Mouse (Mus musculus): ENCODE data around the gene Foxn1.

The Foxn1 gene

DNA sequence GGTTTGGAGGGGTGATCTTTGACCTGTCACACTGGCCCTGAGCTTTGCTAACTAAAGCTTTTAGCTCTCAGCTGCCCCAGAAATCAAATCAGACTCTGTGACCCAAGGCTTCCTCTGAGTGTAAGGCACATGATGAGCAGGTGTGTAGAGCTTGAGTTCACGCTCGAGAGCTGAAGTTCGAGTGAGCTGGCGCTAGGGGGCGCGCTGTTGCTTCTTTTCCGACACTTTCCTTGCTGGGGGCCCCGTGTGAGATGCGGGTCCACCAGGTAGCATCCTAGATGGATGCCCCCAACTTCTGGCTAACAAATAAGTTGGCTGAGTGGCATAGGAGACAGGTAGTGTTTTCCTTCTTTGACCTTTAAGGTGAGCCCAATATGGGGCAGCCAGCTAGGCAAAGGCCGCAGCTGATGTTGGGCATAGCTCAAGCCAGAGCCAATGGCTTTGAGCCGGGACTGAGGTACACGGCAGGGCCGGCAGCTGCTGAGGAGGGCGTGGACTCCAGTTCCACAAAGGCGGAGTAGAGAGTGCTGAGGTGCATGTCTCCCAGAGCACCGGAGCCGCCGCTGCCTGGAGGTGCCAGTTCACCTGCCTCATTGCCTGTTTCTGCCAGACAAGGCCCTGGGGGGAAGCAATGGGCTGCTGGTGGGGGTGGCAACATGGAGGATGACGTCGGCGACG is 27.9 kb downstream of the Foxn1 start:
- peak; percentile 33 for DNase-seq (ENCODE audit: low spot score)

- peak; percentile 53 for DNase-seq (ENCODE audit: low spot score)
Measured at GRCm38 (mm10) chr11:78355471-78356238, 30.7 kb downstream of the Foxn1 start.

GRCm38 (mm10) chr11:78354905-78355304 is 31.5 kb downstream of the Foxn1 start:
- DNase-seq (ENCODE audit: low spot score): no peak

- no peak for DNase-seq (ENCODE audit: low spot score)
Measured at GRCm38 (mm10) chr11:78353081-78353480, 33.3 kb downstream of the Foxn1 start.

- no peak for DNase-seq (ENCODE audit: low spot score)
Measured at GRCm38 (mm10) chr11:78349441-78350358, 36.7 kb downstream of the Foxn1 start.

DNA sequence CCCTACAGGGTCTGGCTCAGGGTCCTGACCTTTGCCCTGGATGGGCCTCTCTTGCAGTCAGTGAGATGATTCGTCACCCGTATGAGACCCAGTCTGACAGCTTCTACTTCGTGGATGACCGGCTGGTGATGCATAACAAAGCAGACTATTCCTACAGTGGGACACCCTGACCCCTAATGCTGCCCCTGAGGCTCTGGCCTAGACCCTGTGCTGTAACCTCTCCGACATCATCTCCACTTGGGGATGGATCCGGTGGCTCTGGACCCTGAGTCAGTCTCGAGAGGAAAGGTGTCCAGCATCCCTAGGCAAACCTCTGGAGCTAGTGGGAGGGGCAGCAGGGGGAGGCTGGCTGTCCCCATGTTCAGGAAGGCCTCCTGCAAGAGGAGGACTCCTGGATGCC is 37.9 kb downstream of the Foxn1 start:
- DNase-seq (ENCODE audit: low spot score): no peak

DNA sequence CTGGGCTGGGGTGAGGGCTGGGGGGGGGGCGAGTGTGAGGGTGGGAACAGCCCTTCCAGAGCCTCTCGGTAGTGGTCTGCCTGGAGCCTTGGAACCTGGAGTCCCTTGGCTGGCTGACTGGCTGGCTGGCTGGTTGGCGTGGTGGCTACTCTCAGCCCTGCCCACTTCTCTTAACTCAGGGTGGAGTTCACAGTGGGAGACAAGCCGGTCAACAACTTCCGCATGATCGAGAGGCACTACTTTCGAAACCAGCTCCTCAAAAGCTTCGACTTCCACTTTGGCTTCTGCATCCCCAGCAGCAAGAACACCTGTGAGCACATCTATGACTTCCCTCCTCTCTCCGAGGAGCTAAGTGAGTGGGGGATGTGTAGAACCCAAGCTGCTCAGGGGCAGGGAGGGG is 38.5 kb downstream of the Foxn1 start:
- no peak for DNase-seq (ENCODE audit: low spot score)

DNA sequence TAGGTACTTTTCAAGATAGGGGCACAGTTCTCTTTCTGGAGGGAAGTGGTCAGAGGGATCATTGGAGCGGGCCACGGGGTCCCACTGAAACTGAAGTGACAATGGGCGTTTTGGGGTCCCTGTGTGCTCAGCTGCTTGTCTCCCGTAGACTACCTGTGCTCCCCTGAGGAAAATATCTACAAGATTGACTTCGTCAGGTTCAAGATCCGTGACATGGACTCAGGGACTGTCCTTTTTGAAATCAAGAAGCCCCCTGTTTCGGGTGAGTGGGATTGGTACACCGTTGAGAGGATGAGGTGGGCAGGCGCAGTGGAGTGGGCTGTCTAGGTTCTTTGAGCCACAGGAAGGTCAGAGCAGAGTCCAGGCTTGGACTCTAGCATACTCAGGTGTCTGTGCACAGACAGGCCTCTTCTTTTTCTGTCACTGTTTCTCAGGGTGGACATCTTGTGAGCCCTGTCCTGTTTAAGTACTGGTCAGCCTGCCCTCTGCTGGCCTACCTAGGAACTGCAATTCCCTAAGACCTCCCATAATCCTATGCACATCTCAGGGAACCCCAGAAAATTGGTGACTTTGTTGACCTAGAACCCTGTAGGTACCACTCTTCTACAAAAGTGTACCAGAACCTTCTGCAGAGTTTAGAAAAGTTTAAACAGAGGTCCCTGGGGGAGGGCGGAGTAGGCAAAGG is 39.1 kb downstream of the Foxn1 start:
- DNase-seq (ENCODE audit: low spot score): peak; percentile 60

GRCm38 (mm10) chr11:78346326-78347069 is 39.9 kb downstream of the Foxn1 start:
- DNase-seq (ENCODE audit: low spot score): no peak

DNA sequence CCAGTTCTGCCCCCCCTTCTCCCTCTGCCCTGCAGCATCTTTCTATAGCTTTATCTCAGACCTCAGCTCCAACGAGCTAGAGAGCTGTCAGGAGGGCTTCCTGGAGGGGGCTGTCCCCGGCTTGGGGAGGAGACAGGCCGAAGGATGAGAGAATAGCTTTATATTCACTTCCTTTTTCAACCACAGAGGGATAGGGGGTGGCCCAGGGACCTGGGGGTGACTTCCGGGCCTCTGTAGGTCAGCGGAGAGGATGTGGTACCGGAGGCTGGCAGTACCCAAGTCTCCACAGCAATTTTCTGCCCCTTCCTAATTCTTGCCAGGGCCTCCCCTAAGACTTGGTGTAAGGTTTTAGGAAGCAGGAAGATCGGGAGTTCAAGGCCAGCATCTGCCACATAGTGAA is 40.6 kb downstream of the Foxn1 start:
- no peak for DNase-seq (ENCODE audit: low spot score)

DNA sequence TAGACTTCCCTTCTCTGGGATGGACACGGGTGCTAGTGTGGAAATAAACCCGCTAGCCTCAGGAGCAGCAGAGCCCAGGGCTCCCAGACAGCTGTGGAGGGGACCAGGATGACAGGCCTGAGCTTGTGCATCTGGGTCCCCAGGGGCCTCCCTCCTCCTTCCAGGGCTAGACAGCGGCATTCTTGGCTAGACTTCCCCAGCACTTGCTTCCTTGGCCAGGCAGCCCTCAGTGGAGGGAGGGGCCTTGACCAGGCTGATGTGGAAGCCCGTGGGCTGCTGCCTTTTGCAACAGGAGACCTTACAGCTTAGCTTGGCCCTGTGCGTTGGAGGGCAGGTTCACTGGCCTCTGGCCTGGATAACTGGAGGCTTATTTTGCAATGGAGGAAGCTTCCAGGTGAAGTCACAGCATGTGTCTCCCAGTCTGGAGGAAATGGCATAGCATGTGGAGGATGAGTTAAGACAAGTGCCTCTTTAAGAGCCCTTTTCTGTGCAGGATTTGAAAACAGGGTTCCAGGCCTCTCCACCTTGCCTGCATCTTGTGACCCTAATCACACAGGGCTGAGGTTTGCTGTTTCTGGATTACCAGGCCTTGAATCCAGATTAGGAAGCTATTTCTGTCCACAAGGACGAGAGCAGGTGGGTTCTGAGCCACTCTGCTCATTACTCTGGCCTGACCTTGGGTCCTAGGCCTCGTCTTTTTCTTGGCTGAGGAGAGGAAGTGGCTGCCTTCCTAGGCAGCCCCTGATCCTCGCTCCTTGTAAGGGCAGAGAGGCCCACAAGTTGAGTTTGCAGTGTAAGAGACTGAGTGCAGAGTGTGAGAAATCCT is 41.3 kb downstream of the Foxn1 start:
- DNase-seq (ENCODE audit: low spot score): no peak

GRCm38 (mm10) chr11:78344328-78344889 is 41.9 kb downstream of the Foxn1 start:
- DNase-seq (ENCODE audit: low spot score): no peak

- DNase-seq (ENCODE audit: low spot score): peak; percentile 67
Measured at GRCm38 (mm10) chr11:78343381-78344327, 42.7 kb downstream of the Foxn1 start, which contains the start of gene Unc119. Gene Unc119 (plus strand): TSS chr11:78343482.

DNA sequence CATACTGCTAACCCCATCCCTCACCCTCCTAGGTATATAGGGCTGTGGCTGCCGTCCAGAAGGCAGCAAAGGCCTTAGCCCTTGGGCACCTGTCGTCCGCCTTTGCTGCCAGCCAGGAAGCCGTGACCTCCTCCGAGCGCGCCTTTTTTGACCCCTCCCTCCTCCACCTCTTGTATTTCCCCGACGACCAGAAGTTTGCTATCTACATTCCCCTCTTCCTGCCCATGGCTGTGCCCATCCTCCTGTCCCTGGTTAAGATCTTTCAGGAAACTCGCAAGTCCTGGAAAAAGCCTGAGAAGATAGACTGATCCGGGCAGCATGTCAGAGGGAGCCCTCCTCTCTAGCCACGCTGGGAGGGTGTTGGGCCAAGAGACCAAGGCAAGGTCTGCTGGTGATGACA is 44.7 kb downstream of the Foxn1 start:
- DNase-seq (ENCODE audit: low spot score): no peak

DNA sequence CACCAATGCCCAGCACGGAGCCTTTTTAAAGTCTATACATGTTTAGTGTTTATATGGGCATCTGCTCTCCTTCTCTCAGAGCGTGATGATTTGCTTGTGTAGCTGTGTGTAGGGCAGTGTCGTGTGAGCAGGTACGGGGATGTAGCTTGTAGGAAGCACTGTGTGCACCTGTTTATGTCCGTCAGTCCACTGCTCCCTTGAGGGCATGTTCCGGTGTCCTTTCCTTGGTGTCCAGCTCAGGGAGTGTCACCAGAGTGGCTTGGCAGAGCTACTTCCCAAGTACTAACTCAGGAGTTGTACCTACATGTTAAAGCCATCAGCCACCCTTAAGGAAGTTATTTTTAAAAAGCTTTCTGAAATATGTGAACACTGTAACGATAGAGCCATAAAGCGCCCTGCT is 49.3 kb downstream of the Foxn1 start:
- DNase-seq (ENCODE audit: low spot score): no peak

- DNase-seq (ENCODE audit: low spot score): no peak
Measured at GRCm38 (mm10) chr11:78333992-78334391, 52.4 kb downstream of the Foxn1 start.

DNA sequence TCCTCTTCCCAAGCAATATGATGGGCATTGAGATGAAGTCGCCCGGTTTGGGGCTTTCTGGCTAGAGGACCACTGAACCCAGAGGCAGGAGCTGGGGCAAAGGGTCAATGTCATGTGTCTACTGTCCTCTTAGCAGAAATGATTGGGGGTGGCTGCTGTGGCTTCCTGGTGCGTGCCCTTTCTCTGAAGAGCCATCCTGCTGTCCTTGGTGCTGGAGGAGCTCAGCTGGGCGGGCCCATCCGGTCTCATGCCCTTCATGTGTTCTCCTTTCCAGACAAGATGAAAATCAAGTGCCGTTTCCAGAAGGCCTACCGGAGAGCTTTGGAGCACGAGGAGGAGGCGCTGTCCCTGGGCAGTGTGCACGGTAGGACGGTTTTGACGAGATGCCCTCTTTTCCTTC is 53.7 kb downstream of the Foxn1 start:
- no peak for DNase-seq (ENCODE audit: low spot score)

GRCm38 (mm10) chr11:78328512-78329056 is 57.8 kb downstream of the Foxn1 start:
- DNase-seq (ENCODE audit: low spot score): no peak
